Mouse (Mus musculus) natural killer cell, adult 2 months (primary cell): ENCODE results near the gene Anxa1.

Experiments used
- DNase-seq, 2 experiments: peaks; one replicate each; pipeline ENCODE4 v3.0.0; 2022; ENCODE audit warnings: low spot score in 2 of 2

Anxa1 gene

GRCm38 (mm10) chr19:20390455-20390994, at the start of gene Anxa1:
Gene Anxa1 (minus strand): TSS chr19:20390944.
- DNase-seq = peak; percentile 5 to 13

DNA sequence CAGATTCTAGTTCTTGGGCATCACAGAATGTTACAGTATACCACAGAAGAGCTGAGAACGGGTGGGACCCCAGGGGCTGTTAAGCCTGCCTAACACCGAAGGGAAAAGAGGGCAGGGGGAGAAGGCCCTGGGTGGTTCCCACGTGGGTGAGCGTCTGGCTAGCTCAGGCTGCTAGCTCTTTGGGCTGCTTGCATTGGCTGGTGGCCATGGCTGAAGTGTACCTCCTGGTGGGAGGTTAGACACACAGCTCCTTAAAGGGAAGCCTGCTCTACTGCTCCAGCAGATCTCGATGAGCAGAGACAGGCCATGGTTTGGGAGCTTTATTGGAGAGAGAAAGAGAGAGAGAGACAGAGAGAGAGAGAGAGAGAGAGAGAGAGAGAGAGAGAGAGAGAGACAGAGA, 46.3 kb upstream of the Anxa1 start:
- DNase-seq = no peak

DNA sequence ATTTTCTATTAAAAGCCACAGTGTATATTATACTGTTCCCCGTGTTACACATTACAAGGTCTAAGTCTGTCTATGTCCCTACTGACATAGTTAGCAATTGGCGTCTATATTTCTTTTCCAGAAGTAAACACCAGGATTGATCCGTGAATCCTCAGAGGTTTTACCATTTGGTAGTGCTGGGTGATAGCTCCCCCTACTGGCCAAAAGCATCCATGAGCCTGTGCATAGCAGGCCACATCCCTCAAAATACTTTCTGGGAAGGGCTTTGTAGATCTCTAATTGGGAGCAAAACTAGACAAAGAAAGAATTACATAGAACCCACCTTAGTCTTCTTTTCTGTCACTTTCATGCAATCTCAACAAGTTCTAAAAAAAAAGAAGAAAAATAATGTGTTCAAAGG, 43.8 kb upstream of the Anxa1 start:
- DNase-seq = peak; percentile 31 to 47

- no peak for DNase-seq
Observed at GRCm38 (mm10) chr19:20433966-20434365, 43.2 kb upstream of the Anxa1 start.

DNA sequence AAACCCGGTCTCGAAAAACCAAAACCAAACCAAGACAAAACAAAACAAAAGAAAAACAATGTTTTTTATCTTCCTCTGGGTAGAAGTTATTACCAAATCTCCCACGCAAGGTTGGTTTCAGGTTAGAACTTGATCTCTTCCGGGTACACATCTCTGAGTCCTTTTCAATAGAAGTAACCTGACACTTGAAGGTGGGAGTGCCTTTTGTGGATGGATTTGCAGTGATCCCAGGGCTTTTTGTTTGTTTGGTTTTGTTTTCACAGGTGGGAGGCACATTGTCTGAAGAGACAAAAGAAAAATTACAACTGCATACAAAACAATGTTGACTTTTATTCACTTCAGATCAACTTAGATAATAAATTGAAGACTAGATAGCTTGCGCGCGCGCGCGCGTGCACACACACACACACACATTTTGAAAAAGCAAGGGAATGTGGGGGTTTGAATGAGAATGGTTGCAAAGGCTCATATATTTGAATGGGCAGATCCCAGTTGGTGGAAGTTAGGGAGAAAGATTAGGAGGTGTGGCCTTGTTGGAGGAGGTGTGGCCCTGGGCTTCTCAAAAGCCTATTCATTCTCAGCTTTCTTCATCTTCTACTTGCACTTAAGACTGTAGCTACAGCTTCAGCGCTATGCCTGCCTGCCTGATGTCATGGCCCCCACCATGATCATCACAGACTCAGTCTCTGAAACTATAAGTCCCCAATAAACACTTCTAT, 35.9 kb upstream of the Anxa1 start:
- DNase-seq = no peak

- DNase-seq = no peak
Observed at GRCm38 (mm10) chr19:20411276-20411675, 20.5 kb upstream of the Anxa1 start.

GRCm38 (mm10) chr19:20409541-20410528, 19.1 kb upstream of the Anxa1 start:
- peak; percentile 32 to 49 for DNase-seq

- no peak for DNase-seq
Observed at GRCm38 (mm10) chr19:20406475-20406874, 15.7 kb upstream of the Anxa1 start.

DNA sequence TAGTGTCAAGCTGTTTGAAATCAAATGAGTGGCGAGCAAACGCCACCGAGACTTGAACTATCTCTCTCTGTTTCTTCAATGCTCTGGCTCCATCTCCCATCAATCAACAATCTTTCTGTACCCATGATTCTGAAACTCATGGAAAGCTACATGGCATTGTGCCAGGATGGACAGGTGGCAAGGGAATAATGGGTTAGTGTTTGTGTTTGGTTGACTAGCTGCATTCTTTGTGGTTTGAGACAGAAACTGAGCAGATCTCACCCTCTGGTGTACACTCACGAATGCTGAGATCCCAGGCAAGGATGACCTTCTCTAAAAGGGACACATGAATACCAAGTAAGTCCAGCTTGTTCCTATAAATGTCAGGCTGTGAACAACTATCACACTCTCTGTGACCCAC, 14.3 kb upstream of the Anxa1 start:
- no peak for DNase-seq

- DNase-seq = no peak
Observed at GRCm38 (mm10) chr19:20403740-20404139, 13.0 kb upstream of the Anxa1 start.

DNA sequence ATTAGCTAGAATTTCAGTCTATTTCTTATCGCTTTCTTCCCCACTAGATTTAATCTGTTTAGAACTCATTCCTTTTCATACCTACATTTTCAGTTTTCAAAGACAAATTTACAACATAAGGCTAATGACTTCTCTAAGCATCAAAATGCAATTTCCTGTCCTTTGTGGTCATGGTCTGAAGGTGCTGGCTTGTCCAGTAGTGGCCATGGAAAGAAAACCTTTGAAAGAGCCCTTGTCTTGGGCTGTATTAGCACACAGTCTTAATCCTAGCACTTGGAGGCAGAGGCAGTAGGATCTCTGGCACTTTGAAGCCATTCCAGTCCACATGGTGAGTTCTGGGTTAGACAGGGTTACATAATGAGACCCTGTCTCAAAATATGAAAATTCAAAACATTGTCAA, 12.5 kb upstream of the Anxa1 start:
- no peak for DNase-seq

DNA sequence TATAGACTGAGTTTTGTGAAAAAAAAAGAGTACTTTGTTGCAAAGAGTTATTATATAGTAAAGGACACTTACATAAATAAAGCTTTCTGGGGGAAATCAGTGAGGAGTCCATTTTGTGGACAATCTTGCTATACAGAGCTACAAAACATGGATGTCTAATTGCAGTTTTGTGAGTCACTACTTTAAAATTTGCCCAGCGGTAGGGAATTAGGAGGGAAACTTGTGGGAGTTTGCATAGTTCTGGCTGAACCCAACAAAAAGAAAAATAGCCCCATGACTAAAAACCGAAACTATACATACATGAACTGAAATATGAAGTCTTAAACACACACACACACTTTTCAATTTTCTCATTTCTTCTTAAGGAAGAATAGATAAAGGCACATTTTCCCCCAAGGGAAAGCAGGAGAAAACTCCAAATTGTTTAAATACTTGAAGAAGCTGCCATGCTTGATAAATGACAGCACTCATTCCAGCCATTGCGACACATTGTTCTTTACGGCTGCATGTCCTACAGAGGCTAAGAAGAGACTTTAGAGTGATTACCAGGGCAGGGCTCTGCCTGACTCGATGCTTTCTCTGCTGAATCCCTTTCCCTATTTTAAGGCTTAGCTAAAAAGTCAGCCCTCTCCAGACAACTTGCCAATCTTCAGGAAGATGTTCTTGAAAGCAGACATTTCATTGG, 11.9 kb upstream of the Anxa1 start:
- DNase-seq = no peak

DNA sequence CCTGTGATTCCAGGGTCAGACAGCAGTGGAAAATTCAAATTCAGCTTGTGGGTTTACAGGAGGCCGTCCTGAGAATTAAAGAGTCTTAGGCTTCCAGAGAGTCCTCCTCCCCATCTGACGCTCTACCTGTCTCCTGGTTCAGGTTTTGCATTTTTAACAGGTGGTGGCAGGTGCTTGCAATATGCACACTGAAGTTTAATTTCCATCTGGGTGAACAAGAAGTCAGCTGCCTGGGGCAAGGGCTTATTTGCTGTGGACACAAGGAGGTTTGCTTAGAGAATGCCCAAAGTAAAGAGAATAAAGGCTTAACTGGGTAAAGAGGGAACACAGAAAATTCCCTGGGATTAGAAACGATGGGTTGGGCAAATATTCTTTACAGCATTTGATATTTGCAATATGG, 11.2 kb upstream of the Anxa1 start:
- no peak for DNase-seq

DNA sequence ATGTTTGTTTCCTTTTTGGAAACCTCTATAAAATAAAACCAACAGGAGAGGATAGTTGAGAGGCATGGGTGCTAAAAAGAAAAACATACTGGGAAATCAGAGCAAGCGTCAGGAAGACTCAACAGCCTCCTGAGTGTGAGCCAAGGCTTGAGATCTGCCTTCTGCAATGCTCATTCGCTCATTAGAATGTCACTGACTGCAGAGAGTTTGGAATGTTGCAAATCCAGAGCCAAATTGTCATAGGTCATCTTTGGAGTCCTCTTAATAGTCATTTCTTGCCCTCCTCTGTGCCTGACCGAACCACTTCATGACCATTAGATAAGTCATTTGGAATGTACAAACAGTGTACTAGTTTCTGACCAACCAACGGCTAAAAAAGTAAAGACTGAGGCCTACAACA, 8.4 kb upstream of the Anxa1 start:
- DNase-seq = no peak

GRCm38 (mm10) chr19:20397092-20397491, 6.3 kb upstream of the Anxa1 start:
- DNase-seq = no peak

- peak; percentile 33 to 39 for DNase-seq
Observed at GRCm38 (mm10) chr19:20393556-20394274, 3.0 kb upstream of the Anxa1 start.

DNA sequence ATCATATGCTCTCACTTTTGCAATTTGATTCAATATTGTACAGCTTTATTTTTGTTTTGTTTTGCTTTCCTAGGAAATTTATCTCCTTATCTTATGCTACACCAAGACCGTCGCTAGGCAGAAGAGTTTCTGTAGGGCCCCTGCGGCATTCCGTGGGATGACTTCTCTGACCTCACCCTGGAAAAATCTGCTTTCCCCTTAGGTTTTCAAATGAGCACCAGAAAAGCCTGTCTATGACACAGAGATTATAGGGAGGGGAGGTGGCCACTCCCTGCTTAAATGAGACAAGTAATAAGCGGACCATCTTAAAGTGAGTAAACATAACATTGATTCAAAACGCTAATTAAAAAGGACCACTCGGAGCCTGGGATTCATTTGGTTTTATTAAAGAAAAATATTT, 1.0 kb downstream of the Anxa1 start:
- DNase-seq = no peak

GRCm38 (mm10) chr19:20389245-20389644, 1.5 kb downstream of the Anxa1 start:
- DNase-seq = no peak

GRCm38 (mm10) chr19:20388276-20388675, 2.5 kb downstream of the Anxa1 start:
- no peak for DNase-seq

DNA sequence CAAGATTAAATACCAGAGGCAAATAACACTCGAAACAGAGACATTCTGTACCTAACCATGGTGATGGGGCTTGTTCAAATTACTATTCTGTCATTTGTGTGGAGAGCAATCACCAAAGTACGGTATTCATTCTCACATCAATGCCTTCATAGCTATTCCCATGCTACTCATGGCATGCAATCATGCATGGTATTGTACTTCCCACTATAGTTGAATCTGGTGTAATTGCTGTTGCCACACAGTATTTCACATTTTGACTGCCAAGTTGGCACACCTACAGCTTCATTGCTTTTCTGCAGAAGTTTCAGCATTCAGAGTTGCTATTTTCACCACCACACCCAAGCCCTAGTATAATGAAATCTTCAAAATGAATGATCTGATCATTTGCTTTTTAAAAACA, 4.4 kb downstream of the Anxa1 start:
- no peak for DNase-seq

GRCm38 (mm10) chr19:20385645-20386044, 5.1 kb downstream of the Anxa1 start:
- no peak for DNase-seq
